Mouse (Mus musculus): ENCODE measurements around the gene Nek6.

DNA sequence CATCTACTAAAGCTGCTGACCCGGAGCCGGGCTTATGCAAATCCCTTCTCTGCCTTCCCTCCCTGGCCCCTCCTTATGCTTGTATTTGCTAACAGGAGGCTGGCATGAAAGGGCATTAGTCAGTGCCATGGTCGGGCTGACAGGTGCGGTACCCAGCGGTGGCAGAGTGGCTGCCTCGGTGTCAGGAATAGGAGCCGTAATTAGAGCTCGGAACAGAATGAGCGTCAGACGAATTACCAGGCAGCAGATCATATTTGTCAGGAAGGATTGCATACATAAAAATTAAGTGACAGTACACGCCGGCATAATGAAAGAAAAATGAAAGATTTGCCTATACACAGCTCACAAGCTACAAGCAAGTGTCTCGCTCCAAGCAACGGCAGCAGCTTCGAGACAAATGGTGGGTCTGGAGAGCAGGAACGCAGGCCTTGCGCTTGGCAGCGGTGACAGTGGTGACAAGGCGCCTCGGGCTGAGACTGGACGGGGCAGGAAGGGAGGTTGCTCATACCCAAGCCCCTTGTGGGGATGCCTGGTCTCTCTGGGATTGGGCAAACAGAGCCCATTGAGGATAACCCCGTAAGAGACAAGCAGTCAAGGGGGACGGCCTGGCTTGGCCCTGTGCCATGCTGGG lies 60.6 kb downstream of the Nek6 start:
- TF ChIP-seq CTCF (IDR thresholded peaks at IDR 0.05; ENCODE audit: extremely low read depth, insufficient read depth, low read length) (no peak), POLR2A (IDR thresholded peaks at IDR 0.05; ENCODE audit: extremely low read depth, insufficient read depth, low read length) (no peak)

All from cortical plate, adult 2 months (tissue).